Mouse (Mus musculus): ENCODE measurements at regions not wholly inside any gene's neighbourhood (a gene's known extent, or its start where the extent isn't known, plus 50 kb on each side); places are given as distances from the start of the nearest gene placed in this dataset.

DNA sequence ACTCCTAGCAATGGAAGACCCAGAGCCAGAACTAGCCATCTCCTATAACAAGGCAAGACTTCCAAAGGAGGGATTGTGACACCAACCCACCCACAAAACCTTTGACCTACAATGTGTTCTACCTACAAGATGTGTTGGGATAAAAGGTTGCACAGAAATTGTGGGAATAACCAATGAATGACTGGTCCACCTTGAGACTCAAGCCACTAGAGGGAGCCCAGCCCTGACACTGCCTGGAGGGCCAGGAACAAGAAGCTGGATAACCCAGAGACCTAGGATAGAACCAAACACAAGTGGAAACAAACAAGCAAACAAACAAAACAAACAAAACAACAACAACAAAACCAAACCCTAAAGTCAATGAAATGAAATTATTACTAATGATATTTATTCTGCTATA, 288.8 kb downstream of the Dchs2 start:
- Histone ChIP-seq H3K36me3 (no peaks in the 10 kb centered on the region), H3K9ac (no peak overlapping the region), H3K4me1 (no peaks in the 10 kb centered on the region), H3K4me3 (no peak overlapping the region), H3K4me2 (replicated peaks) (no peak overlapping the region), H3K27me3 (no peaks in the 10 kb centered on the region), H3K27ac (no peak overlapping the region), H3K9me3 (replicated peaks) (no peaks in the 10 kb centered on the region)
- no peak for ATAC-seq (ENCODE audit: low FRiP score)

DNA sequence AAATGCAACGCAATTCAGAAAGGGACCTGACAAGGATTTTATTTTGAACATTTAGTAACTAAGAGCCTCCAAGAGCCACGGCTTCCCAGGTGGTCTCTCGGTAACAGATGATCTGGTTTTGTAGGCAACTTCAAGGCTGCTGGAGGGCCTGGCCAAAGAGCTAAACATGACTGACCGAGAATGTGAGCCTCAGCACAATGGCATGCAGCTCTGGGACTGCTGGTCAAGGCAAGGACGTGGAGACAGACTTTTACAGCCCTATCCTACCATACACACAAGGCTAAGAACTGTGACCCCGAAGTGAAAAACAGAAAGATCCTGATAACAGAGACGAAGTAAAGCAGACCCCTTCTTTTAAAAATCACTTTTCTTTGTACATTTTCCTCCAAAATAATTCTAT, 296.5 kb downstream of the Dchs2 start:
- no peak for ATAC-seq (ENCODE audit: low FRiP score)
- Histone ChIP-seq H3K4me3 (no peak overlapping the region), H3K9me3 (replicated peaks) (no peaks in the 10 kb centered on the region), H3K4me1 (no peaks in the 10 kb centered on the region), H3K27me3 (no peaks in the 10 kb centered on the region), H3K9ac (no peak overlapping the region), H3K27ac (no peak overlapping the region), H3K4me2 (replicated peaks) (no peak overlapping the region), H3K36me3 (no peaks in the 10 kb centered on the region)
- 69% methylated on average over 7 of the region's 7 CpGs for WGBS

DNA sequence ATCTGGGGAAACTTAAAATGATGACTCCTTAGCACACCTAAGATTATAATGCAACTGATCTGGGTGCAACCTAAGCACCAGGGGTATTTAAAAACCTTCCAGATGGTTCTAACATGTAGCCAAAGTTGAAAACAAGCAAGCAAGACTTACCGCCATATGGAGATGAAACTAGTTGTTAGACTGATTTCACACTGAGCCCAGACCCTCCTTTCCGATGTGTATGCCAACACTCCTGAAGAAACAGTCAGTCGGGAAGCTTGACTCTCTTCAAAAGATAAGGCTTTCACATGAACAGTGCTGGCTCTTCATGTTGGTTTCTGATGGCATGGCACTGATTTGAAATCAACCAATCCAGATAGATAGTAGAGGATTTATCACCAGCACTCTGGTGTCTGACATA, 301.6 kb downstream of the Dchs2 start:
- no peak overlapping the region for H3K4me2 ChIP-seq (replicated peaks)
- no peak overlapping the region for H3K9ac ChIP-seq
- no peaks in the 10 kb centered on the region for H3K36me3 ChIP-seq
- H3K9me3 ChIP-seq (replicated peaks): no peaks in the 10 kb centered on the region
- H3K27me3 ChIP-seq: no peaks in the 10 kb centered on the region
- 92% methylated on average over 3 of the region's 3 CpGs for WGBS
- no peak overlapping the region for H3K27ac ChIP-seq
- no peak overlapping the region for H3K4me3 ChIP-seq
- H3K4me1 ChIP-seq: no peaks in the 10 kb centered on the region
- no peak for ATAC-seq (ENCODE audit: low FRiP score)

DNA sequence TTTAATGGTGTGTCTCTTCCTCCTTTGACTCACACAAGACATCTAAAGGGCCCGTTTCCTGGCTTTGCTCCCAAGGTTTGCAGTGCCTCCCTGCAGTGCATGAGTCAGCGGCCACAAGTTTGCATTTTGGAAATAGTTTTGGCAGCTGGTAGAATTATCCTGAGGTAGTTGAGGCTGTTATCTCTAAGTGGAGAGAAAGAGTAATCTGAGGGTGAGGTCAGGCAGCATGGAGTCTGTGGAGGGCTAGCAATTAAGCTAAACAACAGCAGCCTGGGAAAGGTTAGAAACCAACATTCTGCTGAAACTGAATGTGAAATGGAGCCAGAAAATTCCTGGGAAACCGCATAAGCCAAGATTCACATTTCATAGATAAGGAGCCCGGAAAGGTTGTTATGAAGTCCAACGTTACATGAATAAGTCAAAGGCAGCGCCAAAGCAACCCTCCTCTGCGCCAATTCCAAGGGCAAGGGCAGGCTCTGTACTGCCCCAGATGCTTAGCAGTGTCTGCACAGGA, 318.5 kb downstream of the Dchs2 start:
- H3K4me3 ChIP-seq: no peak overlapping the region
- no peak overlapping the region for H3K27ac ChIP-seq
- H3K4me1 ChIP-seq: no peaks in the 10 kb centered on the region
- 88% methylated on average over 7 of the region's 7 CpGs for WGBS
- no peak overlapping the region for H3K9ac ChIP-seq
- ATAC-seq (ENCODE audit: low FRiP score): no peak
- no peaks in the 10 kb centered on the region for H3K27me3 ChIP-seq
- H3K4me2 ChIP-seq (replicated peaks): no peak overlapping the region
- no peaks in the 10 kb centered on the region for H3K9me3 ChIP-seq (replicated peaks)
- no peaks in the 10 kb centered on the region for H3K36me3 ChIP-seq

DNA sequence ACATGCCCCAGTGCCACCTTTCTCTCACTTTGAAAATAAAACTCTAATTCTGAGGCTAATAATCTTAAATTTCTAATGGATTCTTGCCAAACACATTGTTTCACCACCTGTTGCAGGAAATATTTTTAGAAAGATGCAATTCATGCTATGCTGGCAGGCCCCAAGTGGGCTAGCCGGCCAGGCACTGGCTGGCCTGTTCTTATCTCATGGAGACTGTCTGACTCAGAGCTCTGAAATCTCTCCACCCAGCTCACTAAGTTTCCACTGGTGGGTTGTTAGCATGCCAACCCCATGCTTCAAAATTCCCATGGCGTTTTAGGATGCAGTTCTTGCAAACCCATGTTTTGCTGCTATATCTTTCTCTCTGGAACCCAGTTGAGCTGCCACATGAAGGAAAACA, 315.5 kb upstream of the Sfrp2 start:
- Histone ChIP-seq H3K4me3 (no peak overlapping the region), H3K27ac (no peak overlapping the region), H3K4me1 (no peaks in the 10 kb centered on the region), H3K27me3 (no peaks in the 10 kb centered on the region), H3K4me2 (replicated peaks) (no peak overlapping the region), H3K9me3 (replicated peaks) (no peaks in the 10 kb centered on the region), H3K9ac (no peak overlapping the region), H3K36me3 (no peaks in the 10 kb centered on the region)
- WGBS: 88% methylated on average over 2 of the region's 2 CpGs
- ATAC-seq (ENCODE audit: low FRiP score): no peak

DNA sequence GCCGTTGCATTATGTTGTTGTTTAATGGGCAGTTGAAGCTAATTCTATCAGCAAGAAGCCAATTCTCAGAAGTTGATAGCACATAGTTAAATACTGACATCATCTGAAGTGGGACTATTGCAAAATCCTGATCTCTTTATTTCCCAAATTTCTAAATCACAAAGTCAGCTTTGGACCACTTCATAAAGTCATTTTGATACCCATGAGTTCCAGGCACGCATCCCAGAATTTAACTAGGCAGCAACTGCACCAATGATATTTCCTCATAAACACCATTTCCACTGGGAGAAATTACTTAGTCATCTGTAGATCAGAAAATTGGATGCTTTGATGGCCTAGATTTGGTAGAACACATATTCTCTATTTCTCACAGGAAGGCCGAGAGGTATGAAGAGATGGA, 314.8 kb upstream of the Sfrp2 start:
- Histone ChIP-seq H3K9ac (no peak overlapping the region), H3K4me2 (replicated peaks) (no peak overlapping the region), H3K4me1 (no peaks in the 10 kb centered on the region), H3K27me3 (no peaks in the 10 kb centered on the region), H3K27ac (no peak overlapping the region), H3K4me3 (no peak overlapping the region), H3K36me3 (no peaks in the 10 kb centered on the region), H3K9me3 (replicated peaks) (no peaks in the 10 kb centered on the region)
- WGBS: 94% methylated on average over 3 of the region's 3 CpGs
- ATAC-seq (ENCODE audit: low FRiP score): no peak

DNA sequence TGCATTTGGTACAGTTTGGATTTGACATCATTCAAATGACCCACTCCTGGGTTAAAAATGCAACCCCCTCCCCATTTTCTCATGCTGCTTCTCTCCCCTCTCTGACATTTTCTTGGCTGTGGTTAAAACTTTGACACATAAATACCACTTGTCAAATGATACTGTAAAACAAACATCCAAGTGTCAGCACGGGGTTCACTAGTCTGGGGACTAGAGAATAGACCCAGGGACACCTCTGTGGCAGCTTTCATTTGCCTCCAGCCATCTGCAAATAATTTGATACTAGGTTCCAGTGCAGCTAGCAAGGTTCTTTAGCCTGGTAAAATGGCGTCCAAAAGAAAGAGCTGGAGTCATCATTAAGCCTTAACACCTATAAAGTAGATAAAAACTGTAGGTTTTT, 312.7 kb upstream of the Sfrp2 start:
- Histone ChIP-seq H3K4me2 (replicated peaks) (no peak overlapping the region), H3K9me3 (replicated peaks) (no peaks in the 10 kb centered on the region), H3K36me3 (no peaks in the 10 kb centered on the region), H3K27me3 (no peaks in the 10 kb centered on the region), H3K4me3 (no peak overlapping the region), H3K9ac (no peak overlapping the region), H3K4me1 (no peaks in the 10 kb centered on the region), H3K27ac (no peak overlapping the region)
- 67% methylated on average over 2 of the region's 2 CpGs for WGBS
- no peak for ATAC-seq (ENCODE audit: low FRiP score)

DNA sequence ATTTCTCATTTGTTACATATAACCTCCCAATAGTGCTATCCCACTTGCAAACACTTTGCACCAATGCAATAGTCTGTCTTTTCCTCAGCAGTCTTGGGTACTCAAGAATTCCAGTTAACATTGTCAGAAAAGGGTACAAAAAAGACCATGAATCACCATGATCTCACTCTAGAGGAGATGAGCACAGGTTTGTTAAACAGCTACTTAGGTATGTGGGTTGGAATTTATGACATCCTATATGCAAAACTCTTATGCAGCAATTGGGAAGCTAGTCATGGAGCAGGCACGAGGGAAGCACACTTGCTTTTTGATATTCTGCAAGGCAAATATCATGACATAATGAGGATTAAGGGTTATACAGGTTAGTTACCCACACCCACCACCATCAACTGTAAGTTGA, 307.7 kb upstream of the Sfrp2 start:
- Histone ChIP-seq H3K27me3 (no peaks in the 10 kb centered on the region), H3K4me3 (no peak overlapping the region), H3K27ac (no peak overlapping the region), H3K4me2 (replicated peaks) (no peak overlapping the region), H3K36me3 (no peaks in the 10 kb centered on the region), H3K9me3 (replicated peaks) (no peaks in the 10 kb centered on the region), H3K9ac (no peak overlapping the region), H3K4me1 (no peaks in the 10 kb centered on the region)
- no peak for ATAC-seq (ENCODE audit: low FRiP score)
- WGBS: 81% methylated on average over 1 of the region's 1 CpGs

DNA sequence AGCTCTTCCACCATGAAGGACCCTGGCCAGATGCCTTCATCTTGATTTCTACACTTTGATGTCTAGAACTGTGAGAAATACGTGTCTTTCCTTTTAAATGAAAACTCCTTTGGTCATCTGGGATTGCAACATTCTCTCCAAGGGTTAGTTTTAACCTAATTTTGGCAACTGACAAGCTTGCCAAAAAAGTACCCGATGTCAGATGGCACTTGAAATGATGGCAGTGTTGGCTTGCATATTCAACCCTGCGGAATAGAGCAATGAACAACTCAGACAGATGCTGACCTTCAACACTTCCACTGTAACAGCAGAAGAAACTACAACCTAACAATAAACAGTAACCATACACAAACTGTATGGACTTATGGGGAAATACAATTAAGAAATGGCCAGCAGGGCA, 286.9 kb upstream of the Sfrp2 start:
- ATAC-seq (ENCODE audit: low FRiP score): no peak
- H3K9me3 ChIP-seq (replicated peaks): no peaks in the 10 kb centered on the region
- no peak overlapping the region for H3K4me3 ChIP-seq
- H3K27ac ChIP-seq: no peak overlapping the region
- H3K27me3 ChIP-seq: no peaks in the 10 kb centered on the region
- H3K36me3 ChIP-seq: no peaks in the 10 kb centered on the region
- H3K9ac ChIP-seq: no peak overlapping the region
- no peak overlapping the region for H3K4me2 ChIP-seq (replicated peaks)
- WGBS: 91% methylated on average over 3 of the region's 3 CpGs
- no peaks in the 10 kb centered on the region for H3K4me1 ChIP-seq

DNA sequence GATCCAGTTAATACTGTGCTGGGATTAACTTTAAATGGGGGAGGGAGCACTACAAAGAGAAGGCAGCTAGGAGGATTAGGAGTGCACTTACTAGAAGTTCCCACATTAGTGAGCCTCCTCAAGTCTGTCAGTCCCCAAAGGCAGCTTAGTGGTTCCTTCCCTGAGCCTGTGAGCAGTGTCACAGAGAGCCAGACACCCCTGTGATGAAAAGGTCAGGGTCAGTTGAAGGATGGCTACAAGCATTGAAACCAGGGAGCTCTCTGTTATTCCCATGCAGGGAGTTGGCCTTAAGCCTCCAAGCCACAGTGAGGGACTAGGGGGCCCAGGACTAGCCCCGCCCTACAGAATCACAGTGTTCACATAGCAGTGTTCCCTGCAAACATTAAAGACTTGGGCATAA, 285.9 kb upstream of the Sfrp2 start:
- no peaks in the 10 kb centered on the region for H3K27me3 ChIP-seq
- H3K36me3 ChIP-seq: no peaks in the 10 kb centered on the region
- no peak overlapping the region for H3K4me3 ChIP-seq
- H3K27ac ChIP-seq: no peak overlapping the region
- H3K9ac ChIP-seq: no peak overlapping the region
- H3K9me3 ChIP-seq (replicated peaks): no peaks in the 10 kb centered on the region
- H3K4me1 ChIP-seq: no peaks in the 10 kb centered on the region
- WGBS: 53% methylated on average over 1 of the region's 1 CpGs
- ATAC-seq (ENCODE audit: low FRiP score): no peak
- H3K4me2 ChIP-seq (replicated peaks): no peak overlapping the region

DNA sequence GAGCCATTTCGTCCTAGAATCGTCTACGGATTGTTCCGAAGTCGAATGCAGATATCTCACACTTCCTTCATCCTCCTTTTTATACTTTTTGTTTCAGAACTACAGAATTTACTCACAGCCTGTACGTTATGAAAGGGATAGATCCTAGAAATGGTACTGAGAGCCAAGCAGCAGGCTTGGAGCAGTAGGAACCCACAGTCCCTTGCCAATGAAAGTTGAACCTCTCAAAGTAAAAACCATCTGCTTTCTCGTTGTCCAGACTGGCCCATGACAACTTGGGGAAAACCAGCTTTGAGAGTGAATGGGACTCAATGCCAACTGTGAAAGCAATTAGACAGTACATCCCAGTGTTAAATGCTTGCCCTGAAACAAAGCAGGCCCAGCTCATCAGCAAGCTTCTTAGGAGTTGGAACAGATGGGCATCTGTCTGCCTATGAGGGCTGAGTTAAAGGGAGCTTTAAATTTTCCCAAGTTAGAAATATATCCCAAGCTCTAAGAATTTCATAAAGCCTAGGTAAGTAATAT, 279.9 kb upstream of the Sfrp2 start:
- no peaks in the 10 kb centered on the region for H3K27me3 ChIP-seq
- no peak overlapping the region for H3K27ac ChIP-seq
- H3K36me3 ChIP-seq: no peaks in the 10 kb centered on the region
- no peaks in the 10 kb centered on the region for H3K4me1 ChIP-seq
- no peak for ATAC-seq (ENCODE audit: low FRiP score)
- no peak overlapping the region for H3K9ac ChIP-seq
- H3K4me3 ChIP-seq: no peak overlapping the region
- H3K9me3 ChIP-seq (replicated peaks): no peaks in the 10 kb centered on the region
- 89% methylated on average over 7 of the region's 7 CpGs for WGBS
- no peak overlapping the region for H3K4me2 ChIP-seq (replicated peaks)

DNA sequence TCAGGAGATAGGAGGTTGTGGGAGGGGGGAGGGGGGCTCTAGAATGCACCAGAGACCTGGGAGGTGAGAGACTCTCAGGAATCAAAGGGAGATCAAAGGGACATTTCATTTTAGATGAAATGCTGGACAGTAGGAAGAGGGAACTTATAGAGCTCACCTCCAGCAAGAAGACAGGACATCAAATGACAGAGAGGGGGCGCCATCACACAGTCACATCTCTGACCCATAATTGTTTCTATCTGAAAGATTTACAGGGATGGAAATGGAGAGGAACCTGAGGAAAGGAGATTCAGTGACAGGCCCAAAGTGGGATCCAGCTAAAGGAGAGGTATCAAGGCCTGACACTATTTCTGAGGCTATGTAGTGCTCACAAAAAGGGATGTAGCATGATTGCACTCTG, 270.5 kb upstream of the Sfrp2 start:
- Histone ChIP-seq H3K4me2 (replicated peaks) (no peak overlapping the region), H3K27me3 (no peaks in the 10 kb centered on the region), H3K4me3 (no peak overlapping the region), H3K9me3 (replicated peaks) (no peaks in the 10 kb centered on the region), H3K36me3 (no peaks in the 10 kb centered on the region), H3K27ac (no peak overlapping the region), H3K4me1 (no peaks in the 10 kb centered on the region), H3K9ac (no peak overlapping the region)
- ATAC-seq (ENCODE audit: low FRiP score): no peak
- 32% methylated on average over 1 of the region's 1 CpGs for WGBS

DNA sequence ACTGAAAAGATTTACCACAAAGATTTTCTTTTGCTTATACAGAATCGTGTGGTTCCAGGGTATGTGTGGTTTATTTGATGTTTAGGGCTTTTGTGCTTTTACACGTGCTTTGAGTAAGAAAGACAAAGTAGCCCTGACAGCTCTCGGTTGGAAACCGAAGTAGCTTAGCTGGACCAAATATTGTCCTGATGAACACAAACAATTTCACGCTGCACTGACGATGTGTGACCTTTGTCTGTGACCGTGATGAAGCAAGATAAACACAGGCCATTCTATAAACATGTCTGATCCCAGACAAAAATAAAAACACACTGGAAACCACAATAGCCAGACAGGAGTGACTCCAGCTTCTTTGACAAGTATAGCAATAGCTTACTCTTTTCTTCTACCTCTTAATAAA, 262.2 kb upstream of the Sfrp2 start:
- Histone ChIP-seq H3K36me3 (no peaks in the 10 kb centered on the region), H3K27ac (no peak overlapping the region), H3K9me3 (replicated peaks) (no peaks in the 10 kb centered on the region), H3K4me2 (replicated peaks) (no peak overlapping the region), H3K27me3 (no peaks in the 10 kb centered on the region), H3K4me3 (no peak overlapping the region), H3K9ac (no peak overlapping the region), H3K4me1 (no peaks in the 10 kb centered on the region)
- ATAC-seq (ENCODE audit: low FRiP score): no peak
- WGBS: 9% methylated on average over 7 of the region's 7 CpGs

DNA sequence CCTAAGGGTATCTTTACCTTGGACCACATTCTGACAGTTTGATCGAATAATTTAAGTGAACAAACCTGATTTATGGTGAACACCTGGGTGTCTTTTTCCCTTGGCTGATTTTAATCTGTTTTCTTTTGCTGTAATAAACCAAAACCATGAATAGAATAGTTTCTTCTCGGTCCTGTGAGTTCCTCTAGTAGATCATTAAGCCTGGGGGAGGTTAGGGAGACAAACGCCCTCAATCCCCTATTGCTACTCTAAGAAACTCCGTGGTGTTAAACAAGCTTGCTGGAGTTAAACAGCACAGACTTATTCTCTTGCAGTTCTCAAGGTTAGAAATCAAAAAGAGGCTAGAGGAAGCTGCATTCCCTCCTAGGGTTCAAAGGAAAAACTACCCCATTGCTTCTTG, 249.5 kb upstream of the Sfrp2 start:
- Histone ChIP-seq H3K4me2 (replicated peaks) (no peak overlapping the region), H3K4me1 (no peaks in the 10 kb centered on the region), H3K27me3 (no peaks in the 10 kb centered on the region), H3K9me3 (replicated peaks) (no peaks in the 10 kb centered on the region), H3K27ac (no peak overlapping the region), H3K9ac (no peak overlapping the region), H3K4me3 (no peak overlapping the region), H3K36me3 (no peaks in the 10 kb centered on the region)
- 66% methylated on average over 4 of the region's 4 CpGs for WGBS
- ATAC-seq (ENCODE audit: low FRiP score): no peak
